Mouse (Mus musculus) adrenal gland, postnatal 25 days (tissue): ENCODE results near the gene Fat4. TPM values are rescaled to one million over a fixed set of nuclear protein-coding genes. Genes with fewer than 3 reads are reported as not detected.
A peak's percentile ranks its signal among the peaks of the same experiment; 100 is the strongest.

Experiments used
- DNase-seq: peaks from one replicate; pipeline ENCODE4 v3.0.0; 2021; ENCODE audit warnings: mixed read lengths
- long read RNA-seq: library from polyadenylated mRNA; stranded (forward); transcript quantifications from one replicate; pipeline ENCODE4 v2.0.0, GENCODE M21; 2021
- total RNA-seq: library from RNA; stranded (reverse); gene quantifications from 2 replicates; pipeline ENCODE4 v1.2.3, GENCODE M21; 2021

Fat4 gene
- total RNA-seq, result 23.7 and 39.6 TPM in 2 replicates
- long read RNA-seq, partial matches to known transcripts, result 0 of 1 reads
- long read RNA-seq, other reads (novel, unspliced or antisense), result 1 of 1 reads

- DNase-seq, result peak; percentile 11
Observed at GRCm38 (mm10) chr3:38886890-38887355, at the start of gene Fat4. Gene Fat4, plus strand, starts transcription at chr3:38886940.

- DNase-seq, result no peak
Observed at GRCm38 (mm10) chr3:38839438-38839837, 47.3 kb upstream of the Fat4 start.

DNA sequence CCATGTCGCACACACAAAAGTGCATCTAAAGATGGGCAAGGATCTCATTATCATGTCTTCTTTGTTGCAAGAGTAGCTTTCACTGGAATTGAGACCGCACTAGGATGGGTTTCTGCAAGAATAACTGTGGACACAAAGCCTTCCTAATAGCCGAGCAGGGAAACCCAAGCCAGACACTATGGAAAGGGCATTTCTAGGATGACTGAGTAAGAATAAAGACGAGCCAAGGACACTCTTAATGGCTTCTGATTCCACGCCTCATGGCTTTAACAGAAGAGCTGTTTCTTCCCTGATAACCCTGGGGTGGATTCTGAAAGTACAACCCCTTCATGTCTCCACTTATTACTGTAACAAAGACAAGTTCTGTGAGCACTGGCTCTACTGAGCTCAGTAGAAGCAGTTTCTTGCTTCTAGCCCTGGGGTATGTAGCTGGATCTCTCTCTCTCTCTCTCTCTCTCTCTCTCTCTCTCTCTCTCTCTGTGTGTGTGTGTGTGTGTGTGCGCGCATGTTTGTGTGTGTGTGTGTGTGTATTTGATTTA, 43.7 kb upstream of the Fat4 start:
- DNase-seq, result no peak

DNA sequence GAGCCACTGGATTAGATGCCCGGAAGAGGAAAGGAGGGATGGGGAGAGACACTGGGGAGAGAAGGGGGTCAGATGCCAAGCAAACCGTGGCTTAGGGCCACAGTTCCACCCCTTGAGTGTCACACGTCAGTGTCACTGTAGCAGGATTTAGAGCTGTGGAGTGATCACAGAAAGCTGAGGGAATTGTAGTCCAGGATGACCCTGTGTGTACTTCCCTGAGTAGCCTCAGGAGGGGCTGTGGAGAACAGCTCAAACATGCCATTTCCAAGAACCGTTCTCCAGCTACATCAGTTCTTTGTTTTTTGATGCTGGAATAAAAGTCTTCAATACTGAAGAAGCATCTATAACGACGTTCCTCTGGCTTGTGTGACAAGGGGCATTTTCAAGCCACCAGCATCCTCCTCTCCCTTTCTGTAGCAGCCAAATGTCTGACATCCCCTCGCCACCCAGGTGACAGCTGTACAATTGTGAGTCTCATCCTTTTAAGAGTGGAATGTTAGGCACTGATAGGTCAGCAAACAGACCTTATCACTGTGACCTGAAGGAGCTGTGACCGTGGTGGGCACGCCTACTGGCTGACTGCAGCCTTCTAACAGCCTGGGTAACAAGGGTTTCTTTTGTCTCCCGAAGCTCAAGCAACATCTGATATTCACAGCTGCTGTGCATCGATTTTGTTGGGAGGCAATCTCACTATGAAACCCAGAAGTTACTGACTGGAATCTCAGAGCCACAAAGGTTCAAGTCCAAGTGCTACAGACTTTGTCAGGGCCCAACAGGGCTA, 39.9 kb upstream of the Fat4 start:
- no peak for DNase-seq

- DNase-seq, result no peak
Observed at GRCm38 (mm10) chr3:38849077-38849476, 37.7 kb upstream of the Fat4 start.

DNA sequence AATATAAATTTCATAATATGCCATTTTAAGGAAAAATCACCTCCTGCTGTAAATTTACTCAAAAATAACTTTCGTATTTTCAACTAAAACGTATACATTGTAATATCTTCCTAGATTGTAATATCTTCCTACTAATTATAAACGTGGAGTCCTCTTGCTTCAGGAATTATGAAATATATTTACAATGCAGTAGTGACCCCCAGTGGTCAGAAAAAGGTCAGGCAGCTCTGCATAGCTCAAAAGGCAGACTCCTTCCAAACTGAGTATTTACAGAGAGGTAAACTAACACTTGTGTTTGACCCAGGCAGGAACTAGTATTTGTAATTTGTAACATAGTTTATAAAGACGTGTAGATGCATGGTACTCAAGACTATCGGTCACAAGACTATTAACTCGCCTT, 37.2 kb upstream of the Fat4 start:
- DNase-seq, result peak; percentile 32

GRCm38 (mm10) chr3:38853650-38854049, 33.1 kb upstream of the Fat4 start:
- DNase-seq, result no peak

GRCm38 (mm10) chr3:38860683-38861082, 26.1 kb upstream of the Fat4 start:
- DNase-seq, result no peak

- no peak for DNase-seq
Observed at GRCm38 (mm10) chr3:38871291-38871690, 15.4 kb upstream of the Fat4 start.

- no peak for DNase-seq
Observed at GRCm38 (mm10) chr3:38875872-38876271, 10.9 kb upstream of the Fat4 start.

DNA sequence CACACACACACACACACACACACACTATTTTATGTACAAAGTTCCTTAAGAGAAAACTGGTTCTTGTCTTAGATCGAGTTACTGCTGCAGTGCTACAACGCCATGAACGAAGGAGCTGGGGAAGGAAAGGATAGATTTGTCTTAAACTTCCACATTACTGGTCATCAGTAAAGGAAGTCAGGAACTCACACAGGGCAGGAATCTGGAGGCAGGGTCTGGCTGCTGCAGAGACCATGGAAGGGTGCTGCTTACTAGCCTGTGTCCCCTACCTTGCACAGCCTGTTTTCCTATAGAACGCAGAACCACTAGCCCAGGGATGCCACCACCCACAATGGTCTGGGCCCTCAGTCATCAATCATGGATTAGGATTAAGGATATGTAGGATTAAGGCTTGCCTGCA, 10.0 kb upstream of the Fat4 start:
- DNase-seq, result no peak

DNA sequence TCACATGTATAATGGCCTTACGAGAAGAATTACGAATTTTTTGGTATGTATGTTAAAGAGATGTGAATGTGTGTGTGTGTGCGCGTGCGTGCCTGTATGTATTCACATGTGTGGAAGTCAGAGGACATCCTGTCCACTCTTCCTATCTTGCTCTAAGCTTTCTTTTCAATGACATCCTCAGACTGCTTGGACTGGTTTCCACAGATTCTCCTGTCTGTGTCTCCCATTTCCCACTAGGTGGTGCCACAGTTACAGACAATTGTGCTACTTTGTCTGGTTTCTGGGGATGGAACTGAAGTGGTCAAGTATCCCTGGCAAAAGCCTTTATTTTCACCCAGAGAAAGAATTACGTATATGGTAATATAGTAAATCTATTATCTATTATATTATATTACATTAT, 4.0 kb upstream of the Fat4 start:
- no peak for DNase-seq

- no peak for DNase-seq
Observed at GRCm38 (mm10) chr3:38883676-38884075, 3.1 kb upstream of the Fat4 start.

GRCm38 (mm10) chr3:38884276-38884675, 2.5 kb upstream of the Fat4 start:
- DNase-seq, result peak; percentile 79

- peak; percentile 16 for DNase-seq
Observed at GRCm38 (mm10) chr3:38884919-38885418, 1.8 kb upstream of the Fat4 start.

- DNase-seq, result peak; percentile 94
Observed at GRCm38 (mm10) chr3:38885481-38886001, 1.2 kb upstream of the Fat4 start.

DNA sequence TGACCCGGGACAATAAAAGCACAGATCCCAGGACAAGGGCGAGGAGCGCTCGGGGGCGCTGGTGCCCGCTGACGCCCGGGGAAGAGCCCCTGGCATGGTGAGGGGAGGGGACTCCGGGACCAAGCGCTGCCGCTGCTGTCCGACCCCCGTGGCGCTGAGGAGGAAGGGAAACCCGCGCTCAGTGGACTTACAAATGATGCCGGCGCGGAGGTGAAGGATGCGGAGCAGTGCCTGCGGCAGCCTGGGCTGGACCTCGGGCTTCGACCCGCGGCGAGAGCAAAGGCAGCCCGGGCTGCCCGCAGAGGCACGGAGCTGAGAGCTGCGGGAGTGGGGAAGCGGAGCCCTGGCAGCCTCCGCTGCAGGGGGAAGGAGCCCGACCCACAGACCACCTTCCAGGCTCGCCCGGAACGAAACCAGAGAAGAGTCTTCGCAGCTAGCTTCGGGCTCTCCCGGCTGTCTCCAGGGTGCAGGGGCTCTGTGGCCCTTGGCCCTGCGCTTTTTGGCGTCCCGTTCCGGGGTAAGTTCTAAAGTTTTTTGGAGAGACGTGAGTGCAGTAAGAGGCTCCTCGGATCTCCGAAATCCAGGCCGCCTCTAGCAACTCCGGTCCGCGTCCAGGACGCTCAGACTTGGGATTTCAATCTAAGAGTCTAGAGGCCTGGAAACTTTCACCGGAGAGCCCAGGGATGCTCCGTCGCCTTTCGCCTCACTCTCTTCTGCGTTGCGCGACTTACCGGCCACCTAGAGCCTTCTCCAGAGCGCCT, 499 bp upstream of the Fat4 start:
- peak; percentile 54 for DNase-seq

DNA sequence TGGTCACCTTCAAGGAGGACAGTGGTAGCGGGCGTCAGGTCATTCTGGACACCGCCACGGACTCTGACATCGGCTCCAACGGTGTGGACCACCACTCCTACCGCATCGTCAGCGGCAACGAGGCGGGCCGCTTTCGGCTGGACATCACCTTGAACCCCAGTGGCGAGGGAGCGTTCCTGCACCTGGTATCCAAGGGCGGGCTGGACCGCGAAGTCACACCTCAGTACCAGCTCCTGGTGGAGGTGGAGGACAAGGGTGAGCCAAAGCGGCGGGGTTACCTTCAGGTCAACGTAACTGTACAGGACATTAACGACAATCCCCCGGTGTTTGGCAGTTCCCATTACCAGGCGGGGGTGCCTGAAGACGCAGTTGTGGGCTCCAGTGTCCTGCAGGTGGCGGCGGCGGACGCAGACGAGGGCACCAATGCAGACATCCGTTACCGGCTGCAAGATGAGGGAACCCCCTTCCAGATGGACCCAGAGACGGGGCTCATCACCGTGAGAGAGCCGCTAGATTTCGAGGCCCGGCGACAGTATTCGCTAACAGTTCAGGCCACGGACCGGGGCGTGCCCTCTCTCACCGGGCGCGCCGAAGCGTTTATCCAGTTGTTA, 746 bp downstream of the Fat4 start:
- peak; percentile 69 for DNase-seq

DNA sequence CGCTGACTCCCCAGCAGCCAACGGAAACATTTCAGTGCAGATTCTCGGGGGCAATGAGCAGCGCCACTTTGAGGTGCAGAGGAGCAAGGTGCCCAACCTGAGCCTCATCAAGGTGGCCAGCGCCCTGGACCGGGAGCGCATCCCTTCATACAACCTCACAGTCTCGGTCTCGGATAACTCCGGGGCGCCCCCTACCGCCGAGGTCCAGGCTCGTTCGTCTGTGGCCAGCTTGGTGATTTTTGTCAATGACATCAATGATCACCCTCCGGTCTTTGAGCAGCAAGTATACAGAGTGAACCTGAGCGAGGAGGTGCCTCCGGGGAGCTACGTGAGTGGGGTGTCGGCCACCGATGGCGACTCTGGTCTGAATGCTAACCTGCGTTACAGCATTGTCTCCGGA, 1.4 kb downstream of the Fat4 start:
- DNase-seq, result peak; percentile 88

GRCm38 (mm10) chr3:38892791-38893224, 6.1 kb downstream of the Fat4 start:
- DNase-seq, result no peak

- no peak for DNase-seq
Observed at GRCm38 (mm10) chr3:38900839-38901238, 14.1 kb downstream of the Fat4 start.

- DNase-seq, result no peak
Observed at GRCm38 (mm10) chr3:38906832-38907231, 20.1 kb downstream of the Fat4 start.
